Mouse (Mus musculus): ENCODE results near the gene Apol7a.

The Apol7a gene

GRCm38 (mm10) chr15:77367504-77367903 lies 31.4 kb downstream of the Apol7a start:
- TF ChIP-seq GATA4 (IDR thresholded peaks at IDR 0.05; ENCODE audit: insufficient replicate concordance, low read length): no peak

DNA sequence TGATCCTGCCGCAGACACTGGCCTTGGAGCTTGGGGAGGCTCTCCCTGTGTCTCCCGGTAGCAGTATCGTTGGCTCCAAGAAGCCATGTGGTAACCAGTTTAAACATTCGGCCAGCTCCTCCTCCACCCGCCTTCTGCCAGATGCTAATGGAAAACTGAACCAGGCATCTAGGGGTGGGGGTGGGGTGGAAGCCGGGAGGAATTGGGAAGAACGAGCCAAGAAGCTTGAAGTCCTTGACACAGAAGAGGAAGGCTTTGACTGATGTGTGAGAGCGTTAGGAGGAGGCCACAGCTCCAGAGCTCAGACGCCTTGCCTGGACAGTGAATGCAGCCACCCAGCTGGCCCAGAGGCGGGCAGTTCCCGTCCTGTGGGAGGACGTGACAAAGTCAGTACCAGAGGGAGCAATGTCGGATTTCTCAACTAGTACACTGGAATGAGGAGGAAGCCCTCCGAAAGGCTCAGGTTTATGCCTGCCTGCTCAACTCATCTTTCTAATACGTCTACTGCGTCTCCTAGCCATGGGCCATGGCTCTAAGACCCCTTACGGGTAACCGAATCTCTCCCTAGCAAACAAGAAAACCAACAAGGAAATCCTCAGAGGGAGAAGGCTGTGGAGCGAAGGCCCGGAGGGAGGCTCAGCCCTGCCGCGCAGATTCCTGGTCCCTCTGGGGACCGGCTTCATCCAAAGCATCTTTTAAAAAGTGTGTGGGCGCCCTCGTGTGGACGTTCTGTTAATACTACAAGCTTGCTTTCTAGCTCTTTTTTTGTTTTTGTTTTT lies 32.0 kb downstream of the Apol7a start:
- no peak for TF ChIP-seq GATA4 (IDR thresholded peaks at IDR 0.05; ENCODE audit: insufficient replicate concordance, low read length)

DNA sequence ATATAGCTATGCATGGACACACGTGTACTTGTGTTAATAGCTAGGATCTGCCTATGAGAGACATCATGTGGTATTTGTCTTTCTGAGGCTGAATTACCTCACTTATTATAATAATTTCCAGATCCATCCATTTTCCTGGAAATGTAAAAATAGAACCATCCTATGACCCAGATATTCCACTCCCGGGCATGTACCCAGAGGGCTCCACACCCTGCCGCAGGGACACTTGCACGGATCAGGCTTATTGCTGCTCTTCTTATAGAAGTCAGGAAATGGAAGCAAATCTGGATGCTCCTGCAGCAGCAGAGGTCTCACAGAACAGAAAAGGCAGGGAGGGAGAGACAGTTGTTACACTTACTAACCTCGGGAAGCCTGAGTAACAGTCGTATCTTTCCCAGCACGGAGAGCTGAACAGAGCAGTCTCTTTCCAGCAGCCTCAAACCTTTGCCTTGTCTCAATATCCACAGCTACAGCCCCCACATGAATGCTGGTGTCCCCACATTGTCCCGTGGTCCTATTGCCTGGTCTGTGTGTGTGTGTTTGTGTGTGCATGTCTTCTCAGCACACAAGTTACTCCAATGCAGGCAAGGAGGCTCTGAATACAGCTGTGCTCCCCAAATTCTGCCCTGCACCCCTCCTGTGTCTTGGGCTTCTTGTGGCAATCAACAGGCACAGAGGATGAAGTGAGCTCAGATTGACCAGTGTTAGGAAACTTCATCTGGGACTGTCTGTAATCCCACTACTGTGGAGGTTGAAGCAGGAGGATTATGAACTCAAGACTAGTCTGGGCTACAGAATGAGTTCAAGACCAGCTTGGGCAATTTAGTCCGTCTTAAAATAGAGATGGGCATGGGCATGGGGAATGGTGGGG lies 33.0 kb downstream of the Apol7a start:
- TF ChIP-seq GATA4 (IDR thresholded peaks at IDR 0.05; ENCODE audit: insufficient replicate concordance, low read length): no peak

DNA sequence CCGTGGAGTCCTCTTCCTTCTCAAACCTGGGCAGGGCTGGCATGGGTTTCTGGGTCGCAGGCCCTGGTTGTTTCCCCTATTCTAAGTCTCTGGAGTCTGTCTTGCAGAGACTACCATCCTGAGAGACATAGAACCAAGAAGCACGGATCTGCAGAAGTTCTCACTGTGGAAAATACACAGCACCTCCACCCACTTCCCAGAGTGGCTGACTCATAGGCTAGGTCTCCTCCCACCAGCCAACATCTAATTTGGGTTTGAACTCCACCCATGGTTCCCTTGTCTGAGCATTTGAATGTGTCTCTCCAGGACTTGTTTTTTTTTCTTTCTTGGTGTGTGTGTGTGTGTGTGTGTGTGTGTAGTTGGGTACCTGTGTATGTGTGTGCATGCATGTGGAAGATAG lies 34.9 kb downstream of the Apol7a start:
- TF ChIP-seq GATA4 (IDR thresholded peaks at IDR 0.05; ENCODE audit: insufficient replicate concordance, low read length): no peak

DNA sequence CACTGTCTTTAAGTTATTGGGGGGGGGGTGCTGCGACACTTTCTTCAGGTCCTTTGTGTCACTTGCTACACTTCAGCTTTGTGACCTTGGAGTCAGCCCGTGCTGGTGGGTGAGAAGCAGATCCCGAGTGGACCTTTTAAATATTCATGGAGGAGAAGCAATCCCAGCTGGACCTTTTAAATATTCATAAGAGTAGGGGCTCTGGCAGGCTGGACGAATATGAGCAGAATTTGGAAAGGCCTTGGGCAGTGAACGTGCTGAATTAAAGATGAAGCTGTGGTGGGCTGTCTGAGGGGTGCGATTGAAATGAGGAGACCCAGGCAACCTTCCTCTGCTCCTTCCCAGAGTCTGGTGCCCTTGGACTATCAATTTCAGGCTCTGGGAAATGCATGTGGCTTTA lies 35.3 kb downstream of the Apol7a start:
- TF ChIP-seq GATA4 (IDR thresholded peaks at IDR 0.05; ENCODE audit: insufficient replicate concordance, low read length): no peak

GRCm38 (mm10) chr15:77362952-77363351 lies 36.0 kb downstream of the Apol7a start:
- TF ChIP-seq GATA4 (IDR thresholded peaks at IDR 0.05; ENCODE audit: insufficient replicate concordance, low read length): no peak

DNA sequence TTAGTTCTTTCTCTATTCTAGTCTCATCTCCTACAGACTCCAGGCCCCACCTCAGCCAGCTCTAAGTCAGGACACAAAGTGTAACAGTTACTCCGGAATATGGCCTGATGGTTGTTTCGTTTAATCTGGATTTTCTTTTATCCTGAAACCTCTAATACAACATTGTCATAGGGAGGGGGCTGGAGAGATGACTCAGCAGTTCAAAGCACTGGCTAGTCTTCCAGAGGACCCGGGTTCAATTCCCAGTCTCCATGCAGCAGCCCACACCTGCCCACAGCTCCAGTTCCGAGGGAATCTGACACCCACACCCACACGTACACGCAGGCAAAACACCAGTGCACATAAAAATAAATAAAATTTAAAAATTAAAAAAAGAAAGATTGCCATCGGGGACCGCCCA lies 39.0 kb downstream of the Apol7a start:
- no peak for TF ChIP-seq GATA4 (IDR thresholded peaks at IDR 0.05; ENCODE audit: insufficient replicate concordance, low read length)

- TF ChIP-seq GATA4 (IDR thresholded peaks at IDR 0.05; ENCODE audit: insufficient replicate concordance, low read length): no peak
These were observed 39.4 kb downstream of the Apol7a start for GRCm38 (mm10) chr15:77359486-77359885.

GRCm38 (mm10) chr15:77359084-77359483 lies 39.8 kb downstream of the Apol7a start:
- no peak for TF ChIP-seq GATA4 (IDR thresholded peaks at IDR 0.05; ENCODE audit: insufficient replicate concordance, low read length)

DNA sequence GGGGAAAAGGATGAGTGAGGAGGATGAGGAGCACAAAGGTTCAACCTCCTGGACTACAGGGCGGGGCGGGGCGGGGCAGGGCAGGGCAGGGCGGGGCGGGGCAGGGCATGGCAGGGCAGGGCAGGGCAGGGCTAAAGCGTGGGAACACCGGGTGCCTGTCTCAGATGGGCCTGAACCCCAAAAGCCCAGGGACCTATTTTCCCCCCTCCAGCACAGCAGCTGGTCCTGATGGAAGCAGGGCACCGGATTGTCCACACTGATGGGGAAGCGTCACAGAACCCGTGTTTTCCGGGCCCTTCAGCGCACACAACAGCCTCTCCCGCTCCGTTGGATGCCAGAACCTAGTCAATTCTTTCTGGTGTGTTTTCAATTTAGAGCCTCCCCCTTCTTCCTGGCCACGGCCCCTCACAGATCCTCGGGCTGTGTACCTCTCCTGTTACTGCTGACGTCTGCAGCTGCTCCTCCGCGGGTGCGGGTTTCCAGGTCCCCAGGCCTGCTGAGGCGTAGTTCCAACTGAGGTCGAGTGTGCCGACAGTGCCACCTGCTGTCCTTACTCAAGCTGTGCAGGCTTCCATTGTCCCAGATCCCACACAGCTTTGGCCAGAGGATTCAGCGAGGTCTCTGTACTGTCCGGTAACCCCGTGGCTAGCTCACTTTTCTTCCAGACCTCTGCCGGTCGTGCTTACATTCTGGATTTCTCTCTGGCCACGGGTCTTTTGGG lies 40.4 kb downstream of the Apol7a start:
- TF ChIP-seq GATA4 (IDR thresholded peaks at IDR 0.05; ENCODE audit: insufficient replicate concordance, low read length): no peak

DNA sequence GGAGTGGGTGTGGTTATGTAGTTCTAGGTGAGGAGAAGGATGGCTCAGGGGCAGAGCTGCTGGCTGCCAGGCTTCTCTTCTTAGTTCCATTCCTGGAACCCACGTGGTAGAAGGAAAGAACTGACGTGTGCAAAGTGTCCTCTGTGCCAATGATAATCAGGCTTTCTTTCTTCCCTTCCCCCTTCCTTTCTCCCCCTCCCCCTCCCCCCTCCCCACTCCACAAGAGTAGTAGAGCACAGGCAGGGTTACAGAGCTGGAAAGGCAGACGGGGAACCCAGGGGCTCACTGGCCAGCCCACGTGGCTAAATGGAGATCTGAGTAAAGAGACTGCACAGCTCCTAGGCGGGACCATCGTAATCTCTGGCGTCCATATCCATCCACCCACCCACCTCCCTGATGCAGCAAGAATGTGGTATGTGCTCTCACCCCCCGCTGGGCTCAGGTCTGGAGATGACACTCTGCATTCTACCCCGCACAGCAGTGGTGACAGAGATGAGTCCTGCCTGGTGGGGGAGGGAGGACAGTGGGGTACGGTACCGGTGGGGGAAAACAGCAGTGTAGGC lies 42.6 kb downstream of the Apol7a start:
- no peak for TF ChIP-seq GATA4 (IDR thresholded peaks at IDR 0.05; ENCODE audit: insufficient replicate concordance, low read length)

DNA sequence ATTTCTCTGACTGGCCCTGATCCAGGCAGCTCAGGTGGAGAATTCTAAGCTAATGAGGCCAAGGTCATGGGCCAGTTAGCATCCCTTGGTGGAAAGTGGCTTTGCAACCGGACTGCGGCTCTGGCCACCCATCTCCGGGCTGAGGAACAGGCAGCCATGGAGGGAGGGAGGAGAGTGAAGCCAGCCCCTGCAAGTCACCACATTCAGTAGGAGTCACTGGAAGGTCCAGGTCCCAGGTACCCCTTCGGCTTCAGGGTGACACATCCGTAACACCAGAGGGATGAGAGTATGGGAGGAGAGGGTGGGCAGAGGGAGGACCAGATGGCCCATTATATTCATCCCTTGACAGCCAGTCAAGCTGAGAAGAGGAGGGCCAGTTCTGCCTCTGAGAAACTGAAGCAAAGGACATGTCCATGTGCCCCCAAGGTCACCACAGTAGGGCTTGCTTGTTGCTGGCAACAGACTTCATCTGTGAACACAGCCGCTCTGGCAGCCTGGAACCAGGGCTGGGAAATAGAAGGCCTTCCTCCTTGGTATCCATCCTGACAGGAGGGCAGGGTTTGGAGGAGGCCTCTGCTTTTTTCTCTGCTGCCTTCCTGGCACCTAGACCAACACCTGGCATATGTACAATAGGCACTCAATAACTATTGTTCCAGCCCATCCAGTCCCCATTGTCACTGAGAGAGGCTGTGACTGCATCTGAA lies 43.9 kb downstream of the Apol7a start:
- TF ChIP-seq GATA4 (IDR thresholded peaks at IDR 0.05; ENCODE audit: insufficient replicate concordance, low read length): no peak

DNA sequence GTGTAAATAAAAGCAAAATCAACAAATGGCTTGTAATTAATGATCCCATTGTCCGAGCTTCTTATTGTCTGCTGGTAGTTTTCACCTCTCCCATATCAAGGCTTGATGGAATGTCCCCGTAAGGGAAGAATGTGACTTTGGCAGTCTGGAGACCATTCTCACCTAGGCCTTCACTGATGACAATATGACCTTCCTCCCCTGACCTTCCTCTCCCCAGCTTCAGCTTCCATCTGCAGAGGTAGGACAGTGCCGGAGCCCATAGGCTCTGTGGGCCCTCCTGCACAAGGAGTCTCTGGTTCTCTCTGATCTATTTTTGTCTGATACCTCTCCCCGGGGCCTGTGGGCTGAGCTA lies 44.4 kb downstream of the Apol7a start:
- TF ChIP-seq GATA4 (IDR thresholded peaks at IDR 0.05; ENCODE audit: insufficient replicate concordance, low read length): no peak

DNA sequence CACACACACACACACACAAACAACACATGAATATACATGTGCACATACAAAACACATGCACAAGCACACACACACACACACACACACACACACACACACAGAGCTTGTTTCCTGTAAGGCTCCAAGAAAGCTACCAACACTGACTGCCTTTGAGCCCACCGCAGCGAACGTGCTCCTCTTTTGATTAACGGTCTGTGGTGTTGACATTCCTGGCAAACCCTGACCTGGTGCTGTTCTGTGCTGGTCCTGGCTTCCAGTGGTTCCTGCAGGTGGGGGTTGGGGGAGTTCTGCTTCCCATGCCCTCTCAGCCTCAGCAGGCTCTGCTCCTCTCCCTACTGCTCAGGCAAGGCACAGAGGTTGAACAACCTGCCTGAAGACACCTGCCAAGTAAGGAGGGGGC lies 45.1 kb downstream of the Apol7a start:
- TF ChIP-seq GATA4 (IDR thresholded peaks at IDR 0.05; ENCODE audit: insufficient replicate concordance, low read length): no peak

DNA sequence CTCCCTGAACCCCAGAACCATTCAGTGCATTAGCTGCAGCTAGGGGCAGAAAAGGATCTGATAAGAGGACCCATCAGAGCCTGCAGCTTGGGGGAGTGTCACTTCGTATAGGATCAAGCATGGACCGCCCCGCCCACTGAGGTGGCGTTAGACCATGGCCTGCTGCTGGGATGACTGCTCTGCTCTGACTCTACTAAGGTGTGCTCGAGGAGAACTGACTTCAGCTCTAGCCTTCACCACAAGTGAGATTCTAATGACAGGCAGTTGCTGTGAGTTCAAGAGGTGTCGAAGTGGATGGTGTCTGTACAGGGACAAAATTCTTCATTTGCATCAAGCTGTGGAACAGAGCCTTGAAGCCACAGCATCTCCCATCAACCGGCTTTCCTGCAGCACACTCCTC lies 46.0 kb downstream of the Apol7a start:
- TF ChIP-seq GATA4 (IDR thresholded peaks at IDR 0.05; ENCODE audit: insufficient replicate concordance, low read length): no peak
